Mouse (Mus musculus) forebrain, embryonic 15.5 days (tissue): Measurements from ENCODE around the gene Ckb. TPM values are rescaled to one million over a fixed set of nuclear protein-coding genes. Genes with fewer than 3 reads are reported as not detected.
A peak's percentile ranks its signal among the peaks of the same experiment; 100 is the strongest.

Source experiments
- ATAC-seq: fragments of 200-750 bp; cut with Nextera tagmentation; replicated peaks from 2 replicates; pipeline ENCODE4 v1.8.0; 2017; ENCODE audit warnings: mild to moderate bottlenecking, moderate TSS enrichment, moderate library complexity
- H3K27ac ChIP-seq: fragments of 300-500 bp; sonication (generic); replicated peaks from 2 replicates; pipeline ENCODE4 v1.5.1; 2015; ENCODE audit warnings: mild to moderate bottlenecking, inconsistent platforms
- H3K27me3 ChIP-seq: fragments of 300-500 bp; sonication (generic); 2 replicates; pipeline ENCODE4 v1.6.1; 2015; ENCODE audit warnings: inconsistent platforms
- H3K36me3 ChIP-seq: fragments of 300-500 bp; sonication (generic); 2 replicates; pipeline ENCODE4 v1.6.1; 2015; ENCODE audit warnings: mild to moderate bottlenecking, inconsistent platforms
- H3K4me1 ChIP-seq: fragments of 300-500 bp; sonication (generic); 2 replicates; pipeline ENCODE4 v1.6.1; 2015; ENCODE audit warnings: inconsistent platforms
- H3K4me2 ChIP-seq: fragments of 300-500 bp; sonication (generic); replicated peaks from 2 replicates; pipeline ENCODE4 v1.6.1; 2015; ENCODE audit warnings: mild to moderate bottlenecking, inconsistent platforms
- H3K4me3 ChIP-seq: fragments of 300-500 bp; sonication (generic); 2 replicates; pipeline ENCODE4 v1.5.1; 2015; ENCODE audit warnings: mild to moderate bottlenecking, inconsistent platforms
- H3K9ac ChIP-seq: fragments of 300-500 bp; sonication (generic); replicated peaks from 2 replicates; pipeline ENCODE4 v1.6.1; 2015; ENCODE audit warnings: mild to moderate bottlenecking, inconsistent platforms
- H3K9me3 ChIP-seq: fragments of 300-500 bp; sonication (generic); 2 replicates; pipeline ENCODE4 v1.6.1; 2016; ENCODE audit warnings: inconsistent platforms
- WGBS: fragments of 180-500 bp; shearing (Covaris S2); methylation state at CpG from one replicate; pipeline ENCODE4 v1.1.7; 2015; ENCODE audit warnings: mixed read lengths; 5-methylcytosine and 5-hydroxymethylcytosine counted together
- polyA plus RNA-seq: library from polyadenylated mRNA; unstranded; fragments of >200 nt; fragmentation: Nextera tagmentation; extraction: Ambion mirVana; gene quantifications from 2 replicates; pipeline ENCODE4 v1.2.1, GENCODE M21; 2015

Ckb gene
- polyA plus RNA-seq, 1 experiment from 2014 or later = 1,536 TPM

GRCm38 (mm10) chr12:111700920-111701458 is 28.9 kb upstream of the Ckb start:
- Histone ChIP-seq H3K9ac (no peak overlapping the region), H3K4me3 (no peak overlapping the region), H3K4me2 (no peak overlapping the region), H3K4me1 (peaks cover 8% of the 10 kb centered on the region), H3K27me3 (no peaks in the 10 kb centered on the region), H3K27ac (no peak overlapping the region), H3K9me3 (no peaks in the 10 kb centered on the region), H3K36me3 (no peaks in the 10 kb centered on the region)
- no peak for ATAC-seq
- WGBS = 85% methylated on average over 9 of the region's 9 CpGs

DNA sequence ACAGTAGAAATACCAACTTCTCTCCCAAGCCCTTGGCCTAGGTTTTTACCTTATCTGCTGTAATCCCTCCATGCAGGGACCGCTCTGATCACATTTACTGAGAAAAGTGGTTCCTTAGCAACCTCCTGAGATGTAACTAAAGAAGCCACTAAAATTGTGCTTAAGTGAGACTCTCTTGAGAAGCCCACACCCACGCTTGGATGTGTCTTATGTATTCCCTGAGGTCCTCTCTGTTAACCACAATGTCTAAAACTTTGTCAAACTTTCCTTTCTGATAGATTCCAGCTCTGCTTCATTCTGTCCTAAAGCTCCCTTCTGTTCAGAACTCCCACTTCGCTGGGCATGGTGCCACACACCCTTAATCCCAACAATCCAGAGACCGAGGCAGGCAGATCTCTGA is 27.4 kb upstream of the Ckb start:
- no peak overlapping the region for H3K4me3 ChIP-seq
- ATAC-seq = no peak
- H3K9me3 ChIP-seq = no peaks in the 10 kb centered on the region
- H3K36me3 ChIP-seq = no peaks in the 10 kb centered on the region
- H3K4me1 ChIP-seq = peaks cover 17% of the 10 kb centered on the region
- no peaks in the 10 kb centered on the region for H3K27me3 ChIP-seq
- H3K9ac ChIP-seq = no peak overlapping the region
- no peak overlapping the region for H3K4me2 ChIP-seq
- 81% methylated on average over 4 of the region's 4 CpGs for WGBS
- no peak overlapping the region for H3K27ac ChIP-seq

- Histone ChIP-seq H3K27ac (peak overlapping the region; percentile 14; the same call in 1 of the 2 replicates), H3K36me3 (no peaks in the 10 kb centered on the region), H3K4me2 (no peak overlapping the region), H3K9ac (0 out of 2 replicates have a peak overlapping the region, but pooled peaks have one; percentile 1), H3K9me3 (no peaks in the 10 kb centered on the region), H3K27me3 (no peaks in the 10 kb centered on the region), H3K4me1 (peaks cover 29% of the 10 kb centered on the region), H3K4me3 (no peak overlapping the region)
- no peak for ATAC-seq
- 82% methylated on average over 6 of the region's 6 CpGs for WGBS
Measured at GRCm38 (mm10) chr12:111698346-111698913, 26.3 kb upstream of the Ckb start.

DNA sequence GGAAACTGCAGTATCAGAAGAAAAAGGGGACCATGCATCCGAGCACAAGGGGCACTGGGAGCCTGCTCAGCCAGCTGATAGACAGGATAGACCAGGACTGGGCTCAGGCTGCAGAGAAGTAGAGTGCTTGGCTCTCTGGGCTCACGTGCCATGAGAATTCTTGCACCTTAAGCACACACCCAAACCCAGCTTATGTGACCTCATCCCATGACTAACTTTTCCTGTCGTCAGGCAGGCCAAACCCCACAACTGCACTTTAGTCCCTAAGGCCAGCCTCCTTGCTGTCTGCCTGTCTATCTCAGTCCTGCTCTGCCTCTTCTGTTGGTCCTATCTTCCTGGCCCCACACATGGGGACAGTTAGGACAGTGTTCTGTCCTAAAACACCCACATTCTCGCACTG is 25.6 kb upstream of the Ckb start:
- Histone ChIP-seq H3K4me3 (no peak overlapping the region), H3K36me3 (no peaks in the 10 kb centered on the region), H3K4me2 (no peak overlapping the region), H3K9me3 (no peaks in the 10 kb centered on the region), H3K27ac (no peak overlapping the region), H3K4me1 (peaks cover 36% of the 10 kb centered on the region), H3K27me3 (no peaks in the 10 kb centered on the region), H3K9ac (no peak overlapping the region)
- no peak for ATAC-seq
- WGBS = 72% methylated on average over 4 of the region's 4 CpGs

GRCm38 (mm10) chr12:111696239-111696638 is 24.1 kb upstream of the Ckb start:
- no peaks in the 10 kb centered on the region for H3K9me3 ChIP-seq
- H3K4me2 ChIP-seq = no peak overlapping the region
- H3K36me3 ChIP-seq = no peaks in the 10 kb centered on the region
- peak overlapping the region; percentile 82 for H3K27ac ChIP-seq
- H3K9ac ChIP-seq = no peak overlapping the region
- H3K27me3 ChIP-seq = no peaks in the 10 kb centered on the region
- ATAC-seq = no peak
- H3K4me3 ChIP-seq = no peak overlapping the region
- H3K4me1 ChIP-seq = peaks cover 49% of the 10 kb centered on the region
- 17% methylated on average over 6 of the region's 6 CpGs for WGBS

DNA sequence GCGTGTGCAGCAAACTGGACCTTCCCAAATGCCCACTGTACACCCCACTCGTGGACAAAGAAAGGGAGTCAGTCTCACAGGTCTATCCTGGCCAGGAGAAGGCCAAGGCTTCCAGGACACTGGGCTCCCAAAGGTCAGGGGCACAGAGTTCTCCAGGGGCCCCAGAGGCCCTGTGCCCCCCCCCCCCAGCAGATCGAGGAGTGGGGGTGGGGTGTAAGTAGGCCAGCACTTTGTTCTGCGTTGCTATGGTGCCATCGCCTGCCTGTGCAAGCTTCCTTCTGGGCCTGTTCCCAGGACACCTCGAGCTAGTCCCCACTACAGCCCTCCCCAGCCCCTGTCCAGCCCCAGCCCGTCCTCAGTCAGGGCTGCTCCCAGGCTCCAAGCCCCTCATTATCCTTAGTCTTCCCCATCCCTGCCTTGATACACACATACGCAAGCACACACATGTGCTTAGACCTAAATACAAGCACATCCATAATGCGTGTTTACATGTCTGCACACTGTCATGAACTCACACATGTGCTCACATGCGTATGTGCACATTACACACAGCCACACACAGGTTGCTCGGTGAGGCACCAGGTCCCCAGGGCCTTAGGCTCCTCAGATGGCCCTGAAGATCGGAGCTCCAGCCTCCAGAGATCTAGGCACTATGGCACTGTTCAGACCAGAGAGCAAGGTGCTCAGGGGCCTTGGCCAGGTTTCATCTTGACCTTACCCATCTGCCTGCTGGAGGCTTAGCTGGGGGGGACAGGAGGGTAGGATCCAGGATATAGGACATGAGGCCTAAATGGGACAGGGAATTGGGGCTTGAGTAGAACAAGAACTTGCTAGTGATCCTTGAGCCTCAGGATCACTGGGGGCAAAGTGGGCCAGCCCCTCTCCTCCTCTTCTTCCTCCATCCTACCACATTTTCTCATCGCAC is 23.0 kb upstream of the Ckb start:
- Histone ChIP-seq H3K27me3 (no peaks in the 10 kb centered on the region), H3K27ac (peak overlapping the region; percentile 82), H3K36me3 (no peaks in the 10 kb centered on the region), H3K9ac (peak overlapping the region; percentile 1; the same call in 1 of the 2 replicates), H3K4me3 (no peak overlapping the region), H3K9me3 (no peaks in the 10 kb centered on the region), H3K4me1 (peaks cover 54% of the 10 kb centered on the region), H3K4me2 (no peak overlapping the region; the same call in 1 of the 2 replicates)
- WGBS = 27% methylated on average over 13 of the region's 13 CpGs
- peak; percentile 42 for ATAC-seq

GRCm38 (mm10) chr12:111694271-111694781 is 22.2 kb upstream of the Ckb start:
- peak; percentile 26 for ATAC-seq
- H3K4me1 ChIP-seq = peaks cover 54% of the 10 kb centered on the region

GRCm38 (mm10) chr12:111693341-111694270 is 21.5 kb upstream of the Ckb start:
- ATAC-seq = peak; percentile 89
- Histone ChIP-seq H3K9me3 (no peaks in the 10 kb centered on the region), H3K4me3 (no peak overlapping the region), H3K36me3 (no peaks in the 10 kb centered on the region), H3K4me2 (peak overlapping the region; percentile 22), H3K27ac (peak overlapping the region; percentile 82), H3K9ac (peak overlapping the region; percentile 1; the same call in 1 of the 2 replicates), H3K27me3 (no peaks in the 10 kb centered on the region), H3K4me1 (peaks cover 54% of the 10 kb centered on the region)
- 4% methylated on average over 18 of the region's 18 CpGs for WGBS

More at GRCm38 (mm10) chr12:111694271-111694781, 22.2 kb upstream of the Ckb start:
- H3K4me3 ChIP-seq = no peak overlapping the region
- H3K4me2 ChIP-seq = peak overlapping the region; percentile 22
- H3K9me3 ChIP-seq = no peaks in the 10 kb centered on the region
- under 1% methylated on average over 12 of the region's 12 CpGs for WGBS
- peak overlapping the region; percentile 1; the same call in 1 of the 2 replicates for H3K9ac ChIP-seq
- H3K36me3 ChIP-seq = no peaks in the 10 kb centered on the region
- H3K27me3 ChIP-seq = no peaks in the 10 kb centered on the region
- peak overlapping the region; percentile 82 for H3K27ac ChIP-seq

- no peaks in the 10 kb centered on the region for H3K27me3 ChIP-seq
- H3K4me1 ChIP-seq = peaks cover 57% of the 10 kb centered on the region
- 58% methylated on average over 5 of the region's 5 CpGs for WGBS
- H3K4me3 ChIP-seq = no peak overlapping the region
- no peak overlapping the region for H3K9ac ChIP-seq
- H3K36me3 ChIP-seq = no peaks in the 10 kb centered on the region
- no peak for ATAC-seq
- H3K27ac ChIP-seq = peak overlapping the region; percentile 82
- no peak overlapping the region for H3K4me2 ChIP-seq
- no peaks in the 10 kb centered on the region for H3K9me3 ChIP-seq
Measured at GRCm38 (mm10) chr12:111692899-111693298, 20.8 kb upstream of the Ckb start.

DNA sequence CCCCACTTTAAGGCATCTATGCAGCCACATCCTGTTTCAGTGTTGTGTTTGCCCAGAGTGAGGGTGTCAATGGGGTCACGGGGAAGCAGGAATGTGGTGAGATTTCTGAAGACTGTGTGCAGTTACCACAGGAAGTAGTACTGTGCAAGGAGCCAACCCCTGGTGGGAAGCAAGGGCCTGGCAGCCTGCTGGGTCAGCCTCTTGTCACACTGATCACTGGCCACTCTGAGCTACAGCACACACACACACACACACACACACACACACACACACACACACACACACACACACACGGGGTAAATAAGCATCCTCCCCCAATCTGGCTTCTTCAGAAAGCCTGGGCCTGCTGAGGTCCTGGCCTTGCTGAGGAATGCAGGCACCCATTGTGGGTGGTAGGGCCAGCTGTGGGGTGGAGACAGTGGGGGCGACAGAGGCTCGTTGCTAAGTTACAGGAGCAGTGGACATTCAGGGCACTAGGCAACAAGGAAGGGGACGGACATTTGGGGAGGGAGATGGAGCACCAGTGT is 19.3 kb upstream of the Ckb start:
- H3K27me3 ChIP-seq = no peaks in the 10 kb centered on the region
- 11% methylated on average over 5 of the region's 5 CpGs for WGBS

GRCm38 (mm10) chr12:111689426-111689825 is 17.3 kb upstream of the Ckb start:
- Histone ChIP-seq H3K27ac (no peak overlapping the region), H3K9me3 (no peaks in the 10 kb centered on the region), H3K36me3 (0 out of 2 replicates have a peak, but pooled peaks cover under 1% of the 10 kb centered on the region), H3K4me3 (no peak overlapping the region), H3K27me3 (no peaks in the 10 kb centered on the region), H3K9ac (no peak overlapping the region), H3K4me1 (peaks cover 54% of the 10 kb centered on the region), H3K4me2 (no peak overlapping the region)
- 80% methylated on average over 11 of the region's 11 CpGs for WGBS
- no peak for ATAC-seq

More for the DNA sequence above, 19.3 kb upstream of the Ckb start:
- Histone ChIP-seq H3K4me2 (no peak overlapping the region), H3K4me3 (no peak overlapping the region), H3K9ac (no peak overlapping the region), H3K27ac (peak overlapping the region; percentile 82), H3K4me1 (peaks cover 72% of the 10 kb centered on the region), H3K36me3 (no peaks in the 10 kb centered on the region), H3K9me3 (no peaks in the 10 kb centered on the region)
- no peak for ATAC-seq
